Mouse (Mus musculus): Measurements from ENCODE around the gene Hip1. TPM values are rescaled to one million over a fixed set of nuclear protein-coding genes. Genes with fewer than 3 reads are reported as not detected.

Hip1 gene
- total and polyA plus RNA-seq, 2 experiments from 2014 or later = 26.9 to 110 TPM

- Histone ChIP-seq H3K4me3 (ENCODE audit: low read length) (no peak overlapping the region), H3K36me3 (ENCODE audit: insufficient read depth, low read length) (no peaks in the 10 kb centered on the region), H3K4me1 (ENCODE audit: insufficient read depth, low read length) (no peaks in the 10 kb centered on the region), H3K4me2 (ENCODE audit: low read depth, low read length) (no peak overlapping the region), H3K27ac (no peak overlapping the region), H3K27me3 (ENCODE audit: insufficient read depth, low read length) (no peaks in the 10 kb centered on the region), H3K9me3 (ENCODE audit: low read length) (no peaks in the 10 kb centered on the region), H3K9ac (replicated peaks; ENCODE audit: low read length) (no peak overlapping the region)
- DNase-seq (ENCODE audit: low spot score) (no peak), ATAC-seq (no peak)
- 71% methylated on average over 4 of the region's 4 CpGs for WGBS
- no peak for TF ChIP-seq CTCF (IDR thresholded peaks at IDR 0.05; ENCODE audit: low read depth)
Observed at GRCm38 (mm10) chr5:135576055-135576454, 31.1 kb upstream of the Hip1 start.

DNA sequence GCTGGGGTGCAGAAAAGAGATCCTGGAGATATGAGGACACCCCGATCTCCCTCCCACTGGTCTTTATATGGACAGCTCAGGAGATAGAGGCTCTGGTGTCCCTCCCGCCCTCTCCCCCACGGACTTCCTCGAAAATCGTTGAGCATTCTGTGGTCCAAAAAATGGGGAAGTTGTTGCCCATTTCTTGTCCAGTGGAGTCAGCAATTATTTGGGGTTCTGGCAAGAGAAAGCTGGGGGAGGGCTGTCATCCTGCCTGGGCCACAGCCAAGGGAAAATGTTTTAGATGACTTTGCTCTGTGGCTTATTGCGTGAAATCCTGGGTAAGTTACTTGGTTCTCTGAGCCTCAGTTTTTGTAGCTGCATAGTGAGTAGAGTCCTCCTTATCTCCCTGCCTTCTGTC, 28.1 kb upstream of the Hip1 start, which contains the start of gene Ccl24:
Gene Ccl24, minus strand, starts transcription at position 44 of the 400 bp plus-strand sequence.
- Histone ChIP-seq H3K4me3 (ENCODE audit: low read length) (no peak within 1 kb of the TSS), H3K4me1 (ENCODE audit: insufficient read depth, low read length) (no peaks in the 10 kb centered on the region), H3K36me3 (ENCODE audit: insufficient read depth, low read length) (no peaks in the 10 kb centered on the region), H3K4me2 (ENCODE audit: low read depth, low read length) (no peak within 1 kb of the TSS), H3K27ac (no peak within 1 kb of the TSS), H3K9ac (replicated peaks; ENCODE audit: low read length) (no peak within 1 kb of the TSS), H3K27me3 (ENCODE audit: insufficient read depth, low read length) (no peaks in the 10 kb centered on the region), H3K9me3 (ENCODE audit: low read length) (no peaks in the 10 kb centered on the region)
- no peak for TF ChIP-seq CTCF (IDR thresholded peaks at IDR 0.05; ENCODE audit: low read depth)
- ATAC-seq = no peak
- no peak for DNase-seq (ENCODE audit: low spot score)
- WGBS = 94% methylated on average over 6 of the region's 6 CpGs

- DNase-seq (ENCODE audit: low spot score) (no peak), ATAC-seq (no peak)
- H3K36me3 ChIP-seq (ENCODE audit: insufficient read depth, low read length) = no peaks in the 10 kb centered on the region
- H3K4me3 ChIP-seq (ENCODE audit: low read length) = no peak overlapping the region
- H3K27ac ChIP-seq = no peak overlapping the region
- 63% methylated on average over 6 of the region's 6 CpGs for WGBS
- H3K9ac ChIP-seq (replicated peaks; ENCODE audit: low read length) = no peak overlapping the region
- H3K4me1 ChIP-seq (ENCODE audit: insufficient read depth, low read length) = no peaks in the 10 kb centered on the region
- no peak overlapping the region for H3K4me2 ChIP-seq (ENCODE audit: low read depth, low read length)
- TF ChIP-seq CTCF (IDR thresholded peaks at IDR 0.05; ENCODE audit: low read depth) = no peak
- H3K9me3 ChIP-seq (ENCODE audit: low read length) = no peaks in the 10 kb centered on the region
- no peaks in the 10 kb centered on the region for H3K27me3 ChIP-seq (ENCODE audit: insufficient read depth, low read length)
Observed at GRCm38 (mm10) chr5:135568698-135569097, 23.8 kb upstream of the Hip1 start.

DNA sequence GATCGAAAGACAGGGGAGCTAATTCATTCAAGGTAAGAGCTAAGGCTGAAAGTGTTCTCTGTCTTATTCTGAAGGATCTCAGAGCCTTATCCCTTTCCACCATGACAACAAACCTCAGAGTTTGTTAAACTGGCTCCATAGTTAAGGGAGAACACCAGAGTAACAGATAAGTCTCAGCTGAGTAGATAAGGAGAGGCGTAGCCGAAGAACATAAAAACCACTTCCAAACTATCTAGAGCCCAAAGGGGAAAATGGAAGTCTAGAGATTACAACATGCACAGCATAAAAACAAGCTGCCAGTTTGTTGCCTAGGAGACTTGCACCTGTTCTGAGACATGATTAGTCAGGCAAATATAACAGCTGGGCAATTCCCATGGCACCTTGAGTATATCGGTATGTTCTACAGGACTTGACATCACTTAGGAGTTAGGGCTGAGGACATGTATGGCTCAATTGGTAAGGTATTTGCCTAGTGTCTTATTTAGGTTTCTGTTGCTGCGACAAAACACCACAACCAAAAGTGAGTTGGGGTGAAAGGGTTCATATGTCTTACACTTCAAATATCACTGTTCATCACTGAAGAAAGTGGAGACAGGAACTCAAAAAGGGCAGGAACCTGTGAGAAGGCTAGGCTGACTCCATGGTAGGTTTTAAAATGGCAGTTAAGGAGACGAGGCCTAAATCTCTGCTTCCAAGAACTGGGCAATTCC, 22.8 kb upstream of the Hip1 start:
- Histone ChIP-seq H3K4me2 (ENCODE audit: low read depth, low read length) (no peak overlapping the region), H3K4me1 (ENCODE audit: insufficient read depth, low read length) (no peaks in the 10 kb centered on the region), H3K9ac (replicated peaks; ENCODE audit: low read length) (no peak overlapping the region), H3K27ac (no peak overlapping the region), H3K9me3 (ENCODE audit: low read length) (no peaks in the 10 kb centered on the region), H3K4me3 (ENCODE audit: low read length) (no peak overlapping the region), H3K36me3 (ENCODE audit: insufficient read depth, low read length) (no peaks in the 10 kb centered on the region), H3K27me3 (ENCODE audit: insufficient read depth, low read length) (no peaks in the 10 kb centered on the region)
- TF ChIP-seq CTCF (IDR thresholded peaks at IDR 0.05; ENCODE audit: low read depth) = no peak
- DNase-seq (ENCODE audit: low spot score) = peak; percentile 11
- ATAC-seq = no peak
- WGBS = 85% methylated on average over 6 of the region's 6 CpGs

GRCm38 (mm10) chr5:135563469-135563868, 18.5 kb upstream of the Hip1 start, which contains the start of gene Ccl26:
Ccl26 (minus strand) TSS chr5:135563569.
- WGBS = 86% methylated on average over 3 of the region's 3 CpGs
- TF ChIP-seq CTCF (IDR thresholded peaks at IDR 0.05; ENCODE audit: low read depth) = no peak
- no peak for ATAC-seq

GRCm38 (mm10) chr5:135557671-135558070, 12.8 kb upstream of the Hip1 start:
- H3K27ac ChIP-seq = no peak overlapping the region
- TF ChIP-seq CTCF (IDR thresholded peaks at IDR 0.05; ENCODE audit: low read depth) = no peak
- 62% methylated on average over 3 of the region's 3 CpGs for WGBS
- no peaks in the 10 kb centered on the region for H3K9me3 ChIP-seq (ENCODE audit: low read length)
- H3K4me2 ChIP-seq (ENCODE audit: low read depth, low read length) = no peak overlapping the region
- no peak overlapping the region for H3K4me3 ChIP-seq (ENCODE audit: low read length)
- no peak overlapping the region for H3K9ac ChIP-seq (replicated peaks; ENCODE audit: low read length)
- DNase-seq (ENCODE audit: low spot score) (peak; percentile 12), ATAC-seq (no peak)
- no peaks in the 10 kb centered on the region for H3K27me3 ChIP-seq (ENCODE audit: insufficient read depth, low read length)
- H3K36me3 ChIP-seq (ENCODE audit: insufficient read depth, low read length) = no peaks in the 10 kb centered on the region
- H3K4me1 ChIP-seq (ENCODE audit: insufficient read depth, low read length) = no peaks in the 10 kb centered on the region

More at GRCm38 (mm10) chr5:135563469-135563868, 18.5 kb upstream of the Hip1 start, which contains the start of gene Ccl26:
- H3K9me3 ChIP-seq (ENCODE audit: low read length) = no peaks in the 10 kb centered on the region
- H3K4me3 ChIP-seq (ENCODE audit: low read length) = no peak within 1 kb of the TSS
- no peaks in the 10 kb centered on the region for H3K36me3 ChIP-seq (ENCODE audit: insufficient read depth, low read length)
- DNase-seq (ENCODE audit: low spot score) = no peak
- no peak within 1 kb of the TSS for H3K27ac ChIP-seq
- no peaks in the 10 kb centered on the region for H3K27me3 ChIP-seq (ENCODE audit: insufficient read depth, low read length)
- no peak within 1 kb of the TSS for H3K9ac ChIP-seq (replicated peaks; ENCODE audit: low read length)
- H3K4me1 ChIP-seq (ENCODE audit: insufficient read depth, low read length) = no peaks in the 10 kb centered on the region
- H3K4me2 ChIP-seq (ENCODE audit: low read depth, low read length) = no peak within 1 kb of the TSS

GRCm38 (mm10) chr5:135557051-135557450, 12.1 kb upstream of the Hip1 start:
- Histone ChIP-seq H3K27ac (no peak overlapping the region), H3K4me1 (ENCODE audit: insufficient read depth, low read length) (no peaks in the 10 kb centered on the region), H3K4me3 (ENCODE audit: low read length) (no peak overlapping the region), H3K4me2 (ENCODE audit: low read depth, low read length) (no peak overlapping the region), H3K27me3 (ENCODE audit: insufficient read depth, low read length) (no peaks in the 10 kb centered on the region), H3K9me3 (ENCODE audit: low read length) (no peaks in the 10 kb centered on the region), H3K36me3 (ENCODE audit: insufficient read depth, low read length) (no peaks in the 10 kb centered on the region), H3K9ac (replicated peaks; ENCODE audit: low read length) (no peak overlapping the region)
- ATAC-seq (peak; percentile 43; the same call in 1 of the 2 replicates), DNase-seq (ENCODE audit: low spot score) (peak; percentile 41)
- no peak for TF ChIP-seq CTCF (IDR thresholded peaks at IDR 0.05; ENCODE audit: low read depth)
- WGBS = 18% methylated on average over 4 of the region's 4 CpGs

Measured in hindbrain, postnatal 0 days (tissue).